Mouse (Mus musculus) heart, embryonic 13.5 days (tissue): Measurements from ENCODE around the gene Nup210. TPM values are rescaled to one million over a fixed set of nuclear protein-coding genes. Genes with fewer than 3 reads are reported as not detected.

Source experiments
- ATAC-seq: fragments of 200-750 bp; cut with Nextera tagmentation; 2 replicates; pipeline ENCODE4 v1.8.0; 2017; ENCODE audit warnings: moderate TSS enrichment; ENCODE audit not compliant: insufficient number of reproducible peaks, low FRiP score, low TSS enrichment; ENCODE audit errors: extremely low read depth
- H3K27ac ChIP-seq: fragments of 300-500 bp; sonication (generic); replicated peaks from 2 replicates; pipeline ENCODE4 v1.5.1; 2015; ENCODE audit warnings: moderate library complexity, mild to moderate bottlenecking, inconsistent platforms
- H3K27me3 ChIP-seq: fragments of 300-500 bp; sonication (generic); replicated peaks from 2 replicates; pipeline ENCODE4 v1.6.1; 2015; ENCODE audit warnings: mild to moderate bottlenecking, inconsistent platforms
- H3K36me3 ChIP-seq: fragments of 300-500 bp; sonication (generic); 2 replicates; pipeline ENCODE4 v1.6.1; 2015; ENCODE audit warnings: mild to moderate bottlenecking, inconsistent platforms
- H3K4me1 ChIP-seq: fragments of 300-500 bp; sonication (generic); 2 replicates; pipeline ENCODE4 v1.6.1; 2015; ENCODE audit warnings: inconsistent platforms
- H3K4me2 ChIP-seq: fragments of 300-500 bp; sonication (generic); 2 replicates; pipeline ENCODE4 v1.6.1; 2015; ENCODE audit warnings: inconsistent platforms, mild to moderate bottlenecking, moderate library complexity
- H3K4me3 ChIP-seq: fragments of 300-500 bp; sonication (generic); 2 replicates; pipeline ENCODE4 v1.5.1; 2015; ENCODE audit warnings: moderate library complexity, mild to moderate bottlenecking, inconsistent platforms
- H3K9ac ChIP-seq: fragments of 300-500 bp; sonication (generic); 2 replicates; pipeline ENCODE4 v1.6.1; 2015; ENCODE audit warnings: inconsistent platforms, mild to moderate bottlenecking, moderate library complexity
- H3K9me3 ChIP-seq: fragments of 300-500 bp; sonication (generic); 2 replicates; pipeline ENCODE4 v1.6.1; 2016; ENCODE audit warnings: inconsistent platforms
- WGBS: fragments of 180-500 bp; shearing (Covaris S2); methylation state at CpG from one replicate; pipeline ENCODE4 v1.1.7; 2015; ENCODE audit warnings: mixed read lengths; 5-methylcytosine and 5-hydroxymethylcytosine counted together
- polyA plus RNA-seq: library from polyadenylated mRNA; unstranded; fragments of >200 nt; fragmentation: Nextera tagmentation; extraction: Ambion mirVana; gene quantifications from 2 replicates; pipeline ENCODE4 v1.2.1, GENCODE M21; 2015

Gene Nup210
- polyA plus RNA-seq, 1 experiment from 2014 or later: 7.6 TPM

DNA sequence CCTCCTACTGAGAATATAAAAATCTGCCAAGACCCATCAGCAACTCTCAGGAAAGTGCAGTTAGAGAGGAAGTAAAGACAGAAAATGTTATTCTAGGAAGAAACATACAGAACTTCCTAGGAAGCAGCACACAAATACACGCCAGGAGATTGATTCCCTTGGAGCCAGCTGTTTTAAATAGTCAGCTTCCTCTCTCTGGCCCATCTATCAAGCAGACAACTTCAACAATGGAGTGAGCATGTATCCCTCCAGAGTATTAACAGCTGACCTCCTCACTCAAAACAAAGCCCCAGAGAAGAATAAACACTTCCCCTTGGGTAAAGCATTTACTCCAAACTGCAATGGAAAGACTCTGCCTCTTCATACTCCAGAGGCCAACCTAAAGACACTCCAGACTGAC, 1.5 kb downstream of the Nup210 start:
- WGBS: 71% methylated on average over 1 of the region's 1 CpGs
- H3K9ac ChIP-seq: no peak overlapping the region
- H3K36me3 ChIP-seq: no peaks in the 10 kb centered on the region
- H3K27ac ChIP-seq: no peak overlapping the region
- H3K4me1 ChIP-seq: peaks cover 32% of the 10 kb centered on the region
- ATAC-seq: no peak
- no peaks in the 10 kb centered on the region for H3K9me3 ChIP-seq
- no peak overlapping the region for H3K4me3 ChIP-seq
- peak overlapping the region; percentile 99 for H3K4me2 ChIP-seq
- peaks cover 25% of the 10 kb centered on the region for H3K27me3 ChIP-seq

DNA sequence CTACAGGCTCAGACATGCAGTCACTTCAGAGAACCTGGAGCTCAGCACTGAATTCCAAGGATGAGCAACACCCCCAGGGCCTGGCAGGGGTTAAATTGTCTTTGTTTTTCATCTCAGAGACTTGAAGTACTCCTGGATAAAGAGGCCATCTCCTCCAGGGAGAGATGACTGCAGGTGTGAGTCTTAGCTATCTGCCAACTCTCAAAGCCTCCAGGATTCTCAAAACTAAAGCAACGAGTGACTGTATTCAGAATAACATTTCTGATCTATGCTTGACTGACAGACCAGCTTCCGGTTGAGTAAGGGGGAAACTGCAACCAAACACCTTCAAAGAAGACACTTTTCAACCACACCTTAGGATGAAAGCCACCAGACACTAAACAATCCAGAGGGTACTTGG, 1.9 kb downstream of the Nup210 start:
- H3K27ac ChIP-seq: no peak overlapping the region
- 52% methylated on average over 2 of the region's 2 CpGs for WGBS

DNA sequence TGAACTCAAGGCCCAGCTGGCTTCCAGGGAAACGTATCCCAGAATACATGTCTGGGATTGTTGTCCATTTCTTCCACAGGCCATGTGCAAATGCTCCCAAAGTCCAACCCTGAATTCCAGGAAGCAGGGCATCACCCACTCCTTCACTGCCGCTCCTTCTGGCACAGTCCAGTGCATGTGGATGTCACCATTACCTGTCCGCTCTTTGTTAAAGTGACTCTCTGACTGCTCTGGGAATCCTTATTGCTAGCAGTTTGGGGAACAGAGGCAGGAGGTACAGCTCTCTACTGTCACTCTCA, 4.7 kb downstream of the Nup210 start:
- no peak overlapping the region for H3K9ac ChIP-seq
- no peak overlapping the region for H3K4me2 ChIP-seq
- H3K4me3 ChIP-seq: no peak overlapping the region
- ATAC-seq: no peak
- 91% methylated on average over 3 of the region's 3 CpGs for WGBS
- peaks cover 21% of the 10 kb centered on the region for H3K4me1 ChIP-seq
- no peaks in the 10 kb centered on the region for H3K36me3 ChIP-seq
- H3K27me3 ChIP-seq: 0 out of 2 replicates have a peak, but pooled peaks cover 10% of the 10 kb centered on the region
- no peaks in the 10 kb centered on the region for H3K9me3 ChIP-seq
- H3K27ac ChIP-seq: no peak overlapping the region

More for the DNA sequence above, 1.9 kb downstream of the Nup210 start:
- no peak overlapping the region for H3K4me3 ChIP-seq
- peak overlapping the region; percentile 99 for H3K4me2 ChIP-seq
- H3K9me3 ChIP-seq: no peaks in the 10 kb centered on the region
- H3K36me3 ChIP-seq: no peaks in the 10 kb centered on the region
- peaks cover 32% of the 10 kb centered on the region for H3K4me1 ChIP-seq
- H3K9ac ChIP-seq: 0 out of 2 replicates have a peak overlapping the region, but pooled peaks have one; percentile 42
- peaks cover 25% of the 10 kb centered on the region for H3K27me3 ChIP-seq
- no peak for ATAC-seq

DNA sequence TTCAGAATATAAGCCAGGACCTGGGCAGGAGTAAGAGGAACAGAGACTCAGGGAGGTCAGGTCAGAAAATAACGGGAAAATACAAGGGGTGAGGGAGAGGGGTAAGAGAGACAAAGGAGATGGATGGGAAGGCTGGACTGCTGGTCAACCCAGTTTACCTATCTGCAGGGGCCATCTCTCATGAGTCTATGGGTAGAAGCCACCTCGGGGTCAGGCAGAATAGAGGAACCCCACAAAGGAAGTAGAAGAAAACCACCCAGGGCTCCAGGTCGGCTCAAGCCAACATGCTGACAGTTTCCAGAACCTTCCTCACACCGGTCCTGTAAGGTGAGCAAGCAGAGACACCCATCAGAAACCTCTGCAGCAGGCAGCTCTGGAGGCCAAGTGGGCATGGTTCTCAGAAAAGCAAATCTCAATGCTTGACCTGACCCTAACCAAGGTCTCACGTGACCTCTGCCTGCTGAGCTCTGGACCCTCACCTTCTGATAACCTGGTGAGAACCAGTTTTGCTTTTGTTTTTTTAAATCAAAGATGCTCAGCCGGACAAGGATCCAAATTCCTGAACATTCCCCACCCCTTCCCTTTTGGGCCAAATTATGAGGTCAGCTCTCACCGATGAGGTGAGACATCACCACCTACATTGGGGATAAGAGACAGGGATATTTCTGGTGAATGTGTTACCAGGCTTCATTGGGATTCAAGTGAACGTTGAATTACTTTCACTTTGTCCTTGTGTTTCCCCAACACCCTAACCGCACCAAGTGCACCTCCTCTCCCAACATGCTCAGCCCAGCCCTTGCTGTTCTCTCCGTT, 5.3 kb downstream of the Nup210 start:
- Histone ChIP-seq H3K27me3 (0 out of 2 replicates have a peak, but pooled peaks cover 10% of the 10 kb centered on the region), H3K4me1 (peaks cover 20% of the 10 kb centered on the region), H3K4me3 (no peak overlapping the region), H3K9ac (no peak overlapping the region), H3K27ac (no peak overlapping the region), H3K4me2 (no peak overlapping the region), H3K36me3 (no peaks in the 10 kb centered on the region), H3K9me3 (no peaks in the 10 kb centered on the region)
- no peak for ATAC-seq
- 75% methylated on average over 10 of the region's 10 CpGs for WGBS

DNA sequence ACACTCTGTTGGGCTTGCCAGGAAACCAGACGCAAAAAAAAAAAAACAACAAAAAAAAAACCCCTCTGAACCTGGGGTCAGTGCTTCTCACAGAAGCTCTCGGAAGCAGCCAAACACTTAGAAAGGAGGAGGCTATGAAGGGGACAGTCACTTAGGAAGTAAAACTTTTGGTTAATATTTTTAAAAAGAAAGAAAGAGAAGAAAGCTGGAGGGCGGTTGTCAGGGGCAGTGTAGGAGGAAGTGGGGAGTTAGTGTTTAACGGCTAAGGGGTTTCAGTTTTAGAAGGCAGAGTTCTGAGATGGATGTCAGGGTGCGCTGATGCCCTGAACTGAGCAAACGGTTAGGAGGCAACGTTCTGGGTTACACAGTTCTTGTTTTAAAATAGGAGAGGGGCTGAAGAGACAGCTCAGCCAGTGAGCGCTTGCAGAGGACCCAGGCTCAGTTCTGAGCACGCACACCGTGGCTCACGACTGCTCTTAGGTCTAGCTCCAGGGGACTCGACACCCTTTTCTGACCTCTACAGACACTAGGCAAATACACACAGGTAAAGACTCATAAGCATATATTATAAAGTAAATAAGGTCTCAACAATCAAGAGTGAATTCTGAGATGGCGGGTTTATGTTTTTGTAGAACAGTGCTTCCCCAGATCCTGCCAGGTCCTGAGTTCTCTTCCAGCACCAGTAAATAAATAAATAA, 6.2 kb downstream of the Nup210 start:
- H3K36me3 ChIP-seq: no peaks in the 10 kb centered on the region
- no peak overlapping the region for H3K4me2 ChIP-seq
- 70% methylated on average over 13 of the region's 13 CpGs for WGBS
- H3K27me3 ChIP-seq: 0 out of 2 replicates have a peak, but pooled peaks cover 6% of the 10 kb centered on the region
- no peak overlapping the region for H3K4me3 ChIP-seq
- H3K27ac ChIP-seq: no peak overlapping the region
- H3K4me1 ChIP-seq: peaks cover 14% of the 10 kb centered on the region
- H3K9ac ChIP-seq: no peak overlapping the region
- no peak for ATAC-seq
- H3K9me3 ChIP-seq: no peaks in the 10 kb centered on the region

DNA sequence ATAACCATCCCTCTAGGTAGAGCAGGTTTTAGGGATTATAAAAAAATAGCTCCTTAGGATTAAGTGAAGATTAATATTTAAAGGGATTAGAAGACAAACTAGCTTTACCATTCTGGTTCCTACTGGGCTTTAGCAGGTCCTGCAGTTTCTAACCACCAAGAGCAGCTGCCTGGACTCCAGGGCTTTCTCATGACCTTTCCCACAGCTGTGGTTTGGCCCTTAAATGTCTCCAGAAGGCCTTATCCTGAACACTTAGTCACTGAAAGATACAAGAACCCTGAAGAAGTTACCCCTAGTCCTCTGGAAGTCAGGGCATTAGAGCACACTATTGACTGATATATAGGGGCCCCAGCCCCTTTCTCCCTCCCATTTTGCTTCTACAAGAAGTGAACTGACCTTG, 7.1 kb downstream of the Nup210 start:
- Histone ChIP-seq H3K9me3 (no peaks in the 10 kb centered on the region), H3K27ac (no peak overlapping the region), H3K36me3 (no peaks in the 10 kb centered on the region), H3K27me3 (0 out of 2 replicates have a peak, but pooled peaks cover 2% of the 10 kb centered on the region), H3K4me3 (no peak overlapping the region), H3K4me2 (no peak overlapping the region), H3K4me1 (peaks cover 14% of the 10 kb centered on the region), H3K9ac (no peak overlapping the region)
- no peak for ATAC-seq

DNA sequence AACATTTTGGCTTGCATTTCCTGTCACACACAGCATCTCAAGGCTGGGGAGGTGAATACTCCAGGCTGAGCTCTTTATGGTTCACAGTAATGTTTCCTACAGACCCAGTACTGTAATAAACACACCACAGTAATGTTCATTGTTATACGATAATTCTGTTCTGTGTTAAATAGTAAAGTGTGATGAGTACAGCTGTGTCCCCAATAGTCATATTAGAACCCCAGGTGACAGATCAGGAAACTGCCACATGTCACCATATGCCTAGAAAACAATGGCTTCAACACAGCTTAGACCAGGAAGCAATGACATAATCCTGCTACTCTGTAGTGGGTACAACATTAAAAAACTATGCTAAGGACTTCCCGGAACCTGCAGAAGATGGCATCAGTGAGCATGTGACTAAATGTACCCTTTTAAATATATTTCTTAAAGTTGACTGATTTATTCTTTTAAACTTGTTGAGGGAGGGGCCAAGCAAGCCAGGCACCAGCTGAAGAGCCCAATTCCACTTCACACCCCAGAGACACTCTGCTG, 7.6 kb downstream of the Nup210 start:
- H3K36me3 ChIP-seq: no peaks in the 10 kb centered on the region
- no peak overlapping the region for H3K9ac ChIP-seq
- ATAC-seq: no peak
- no peaks in the 10 kb centered on the region for H3K9me3 ChIP-seq
- H3K4me2 ChIP-seq: no peak overlapping the region
- WGBS: 81% methylated on average over 2 of the region's 2 CpGs
- H3K27ac ChIP-seq: no peak overlapping the region
- H3K4me1 ChIP-seq: peaks cover 16% of the 10 kb centered on the region
- H3K27me3 ChIP-seq: no peaks in the 10 kb centered on the region
- H3K4me3 ChIP-seq: no peak overlapping the region

DNA sequence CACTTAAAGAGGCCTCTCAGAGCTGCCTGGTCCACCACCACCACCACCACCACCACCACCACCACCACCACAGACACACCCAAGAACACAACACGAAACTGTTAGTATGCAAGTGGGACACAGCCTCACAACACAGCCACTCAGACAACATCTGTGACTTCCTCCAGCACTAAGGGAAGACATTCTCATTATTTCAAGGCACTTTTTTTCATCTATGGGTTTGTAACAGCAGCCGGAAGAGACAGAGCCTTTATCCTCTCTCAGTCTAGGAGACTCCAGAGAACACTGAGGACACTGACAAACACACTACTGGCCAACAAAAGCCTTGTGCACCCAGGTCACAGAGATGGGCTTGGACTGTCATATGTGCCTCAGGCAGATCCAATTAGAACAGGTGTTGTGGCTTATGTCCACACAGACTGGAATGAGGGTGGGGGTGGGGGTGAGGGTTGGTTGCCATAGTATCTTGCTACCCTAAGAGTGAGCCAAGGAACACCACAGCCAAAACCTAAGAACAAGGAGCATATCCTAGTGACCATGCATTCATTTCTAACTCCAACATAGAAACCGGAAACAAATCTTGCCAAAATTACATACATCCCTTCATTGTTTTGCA, 8.2 kb downstream of the Nup210 start:
- ATAC-seq: no peak
- no peaks in the 10 kb centered on the region for H3K36me3 ChIP-seq
- H3K27me3 ChIP-seq: no peaks in the 10 kb centered on the region
- peaks cover 18% of the 10 kb centered on the region for H3K4me1 ChIP-seq
- H3K9ac ChIP-seq: no peak overlapping the region
- no peak overlapping the region for H3K4me2 ChIP-seq
- WGBS: 87% methylated on average over 3 of the region's 3 CpGs
- H3K9me3 ChIP-seq: no peaks in the 10 kb centered on the region
- H3K27ac ChIP-seq: no peak overlapping the region
- no peak overlapping the region for H3K4me3 ChIP-seq

DNA sequence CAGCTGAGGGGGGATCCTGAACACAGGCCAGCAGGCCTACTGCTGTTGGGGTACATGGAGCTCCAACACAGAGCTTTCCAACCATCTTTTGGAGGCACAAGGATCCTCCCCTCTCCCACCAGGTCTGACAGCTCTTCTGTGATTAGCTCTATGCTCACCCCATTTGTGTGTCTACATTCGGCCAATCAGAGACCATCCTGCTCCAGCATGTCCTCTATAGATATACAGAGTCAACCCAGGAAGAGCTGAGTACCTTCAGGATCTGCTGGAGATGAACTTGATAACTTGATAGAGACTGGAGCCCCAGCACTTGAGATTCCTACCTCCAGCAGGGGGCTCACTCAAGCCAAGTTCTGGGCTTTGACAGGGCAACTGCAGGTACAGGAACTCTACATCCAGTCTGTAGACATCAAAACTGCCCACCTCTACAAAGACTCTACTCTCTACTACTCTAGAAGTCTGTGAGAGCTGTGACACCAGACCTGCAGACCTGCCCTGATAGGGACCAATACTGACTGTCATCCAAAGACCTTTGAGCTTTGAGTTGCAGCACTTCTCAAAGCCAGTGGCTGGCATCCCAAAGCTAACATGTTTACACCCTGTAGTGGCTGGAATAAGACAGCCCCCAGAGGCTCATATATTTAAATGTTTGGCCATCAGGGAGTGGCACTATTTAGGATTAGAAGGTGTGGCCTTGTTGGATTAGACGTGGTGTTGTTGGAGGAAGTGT, 11.1 kb downstream of the Nup210 start:
- 91% methylated on average over 2 of the region's 2 CpGs for WGBS

DNA sequence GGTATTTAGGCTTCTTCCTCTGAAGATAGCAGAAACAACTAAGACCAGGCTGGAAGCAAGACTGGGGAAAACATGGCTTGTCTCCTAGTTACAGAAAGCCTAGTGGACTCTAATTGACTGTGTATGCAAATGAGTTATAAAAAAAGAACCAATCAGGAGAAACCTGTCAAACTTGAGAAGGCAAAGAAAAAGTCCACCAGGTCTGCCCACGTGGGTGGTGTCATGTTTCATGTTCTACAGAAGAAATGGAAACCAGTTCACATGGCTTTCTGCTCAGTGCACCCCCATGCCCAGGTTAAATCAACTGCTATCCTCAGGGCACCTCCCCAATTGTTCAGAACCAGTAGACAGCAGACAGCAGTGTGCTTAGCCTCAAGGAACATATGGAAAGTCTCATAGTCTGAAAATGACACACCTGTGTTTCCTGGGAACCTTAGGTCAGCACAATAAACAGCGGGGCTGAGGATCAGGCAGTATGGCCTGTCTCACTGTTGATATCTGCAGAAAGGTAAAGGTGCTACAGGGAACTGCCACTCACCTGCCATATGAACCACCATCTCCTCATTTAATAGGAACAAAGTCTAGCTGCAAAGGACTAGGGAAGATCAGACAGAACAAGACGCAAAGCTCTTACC, 11.7 kb downstream of the Nup210 start:
- ATAC-seq: no peak
- Histone ChIP-seq H3K4me3 (no peak overlapping the region), H3K36me3 (no peaks in the 10 kb centered on the region), H3K27me3 (no peaks in the 10 kb centered on the region), H3K9me3 (no peaks in the 10 kb centered on the region), H3K4me1 (peaks cover 18% of the 10 kb centered on the region), H3K9ac (no peak overlapping the region), H3K4me2 (no peak overlapping the region), H3K27ac (peak overlapping the region; percentile 41)
- 61% methylated on average over 3 of the region's 3 CpGs for WGBS

More for the DNA sequence above, 11.1 kb downstream of the Nup210 start:
- Histone ChIP-seq H3K4me2 (no peak overlapping the region), H3K9ac (no peak overlapping the region), H3K9me3 (no peaks in the 10 kb centered on the region), H3K36me3 (no peaks in the 10 kb centered on the region), H3K27me3 (no peaks in the 10 kb centered on the region), H3K27ac (no peak overlapping the region), H3K4me3 (no peak overlapping the region), H3K4me1 (peaks cover 18% of the 10 kb centered on the region)
- ATAC-seq: no peak
